Comparison of ENCODE assay signal across 8 mouse cellular contexts in genomic region chr3:108174672-108175531, GRCm38 (mm10). TPM values are rescaled to one million over a fixed set of nuclear protein-coding genes. Genes with fewer than 3 reads are reported as not detected.
A peak's percentile ranks its signal among the peaks of the same experiment; 100 is the strongest.
DNase-seq lines count a peak whose midpoint lies in the region; ATAC-seq lines count a peak whose summit lies in the region.

No protein-coding gene starts in this region.

- peak overlapping the region; percentile 45 for H3K4me2 ChIP-seq in forebrain, embryonic 16.5 days (ENCODE audit: low read length)
- H3K4me2 ChIP-seq in hindbrain, embryonic 12.5 days (replicated peaks) = peak overlapping the region; percentile 32
- peak overlapping the region; percentile 43 for H3K4me2 ChIP-seq in neural tube, embryonic 15.5 days

- peaks cover 18% of the 10 kb centered on the region for H3K4me1 ChIP-seq in forebrain, embryonic 16.5 days (replicated peaks; ENCODE audit: control insufficient read depth, insufficient read depth, low read length)
- H3K4me1 ChIP-seq in hindbrain, embryonic 12.5 days = peaks cover 12% of the 10 kb centered on the region
- peaks cover 28% of the 10 kb centered on the region for H3K4me1 ChIP-seq in neural tube, embryonic 15.5 days

- H3K36me3 ChIP-seq in forebrain, embryonic 16.5 days (ENCODE audit: control insufficient read depth, insufficient read depth) = no peaks in the 10 kb centered on the region
- H3K36me3 ChIP-seq in hindbrain, embryonic 12.5 days = no peaks in the 10 kb centered on the region
- H3K36me3 ChIP-seq in neural tube, embryonic 15.5 days = no peaks in the 10 kb centered on the region

- H3K9me3 ChIP-seq in forebrain, embryonic 16.5 days (ENCODE audit: control insufficient read depth, low read length) = no peaks in the 10 kb centered on the region
- H3K9me3 ChIP-seq in hindbrain, embryonic 12.5 days (replicated peaks) = no peaks in the 10 kb centered on the region
- no peaks in the 10 kb centered on the region for H3K9me3 ChIP-seq in neural tube, embryonic 15.5 days (replicated peaks)

- peak; percentile 60 for DNase-seq in Muller cell, postnatal 12 days (ENCODE audit: inconsistent ontology term)
- peak; percentile 70 for DNase-seq in adrenal gland, postnatal 14 days
- peak; percentile 67 for DNase-seq in left cerebral cortex, adult 11 months (ENCODE audit: low spot score)
- DNase-seq in c-Kit-positive CD71-positive TER-119-positive erythroid progenitor cells, embryonic 14.5 days (ENCODE audit: low spot score) = no peak
- DNase-seq in testis, postnatal 14 days (ENCODE audit: low spot score) = no peak

- peak overlapping the region; percentile 59 for H3K9ac ChIP-seq in forebrain, embryonic 16.5 days (replicated peaks; ENCODE audit: low read depth, low read length)
- H3K9ac ChIP-seq in hindbrain, embryonic 12.5 days = no peak overlapping the region; the same call in 1 of the 2 replicates
- no peak overlapping the region for H3K9ac ChIP-seq in neural tube, embryonic 15.5 days (replicated peaks)

- 6% methylated on average over 13 of the region's 14 CpGs for WGBS in forebrain, embryonic 16.5 days
- 28% methylated on average over 14 of the region's 14 CpGs for WGBS in hindbrain, embryonic 12.5 days
- WGBS in neural tube, embryonic 15.5 days = 13% methylated on average over 14 of the region's 14 CpGs

- no peaks in the 10 kb centered on the region for H3K27me3 ChIP-seq in forebrain, embryonic 16.5 days (replicated peaks; ENCODE audit: control insufficient read depth, insufficient read depth, low read length)
- H3K27me3 ChIP-seq in hindbrain, embryonic 12.5 days = no peaks in the 10 kb centered on the region
- no peaks in the 10 kb centered on the region for H3K27me3 ChIP-seq in neural tube, embryonic 15.5 days (replicated peaks)

- peak overlapping the region; percentile 7 for H3K4me3 ChIP-seq in forebrain, embryonic 16.5 days (replicated peaks; ENCODE audit: low read length)
- H3K4me3 ChIP-seq in hindbrain, embryonic 12.5 days = no peak overlapping the region
- no peak overlapping the region for H3K4me3 ChIP-seq in neural tube, embryonic 15.5 days (replicated peaks)

- H3K27ac ChIP-seq in forebrain, embryonic 16.5 days (ENCODE audit: low read length) = peak overlapping the region; percentile 92
- H3K27ac ChIP-seq in hindbrain, embryonic 12.5 days = peak overlapping the region; percentile 86
- H3K27ac ChIP-seq in neural tube, embryonic 15.5 days (replicated peaks) = peak overlapping the region; percentile 82

- ATAC-seq in forebrain, embryonic 16.5 days = peak; percentile 97
- peak; percentile 82 for ATAC-seq in hindbrain, embryonic 12.5 days (ENCODE audit: low FRiP score)
- ATAC-seq in neural tube, embryonic 15.5 days (ENCODE audit: low FRiP score) = peak; percentile 93

RNA-seq across cellular contexts. Expression of gene Amigo1, which starts 11.2 kb away (rescaled TPM):
- total RNA-seq in adrenal gland, postnatal 14 days (2021) = 19.3 and 19.5 TPM in 2 replicates
- polyA plus RNA-seq in forebrain, embryonic 16.5 days (2015; fragmentation: Nextera tagmentation; extraction: Ambion mirVana) = 10.1 and 12.0 TPM in 2 replicates
- 10.7 and 13.1 TPM in 2 replicates for polyA plus RNA-seq in hindbrain, embryonic 12.5 days (2016; fragmentation: Nextera tagmentation; extraction: Ambion mirVana)
- polyA plus RNA-seq in neural tube, embryonic 15.5 days (2015; fragmentation: Nextera tagmentation; extraction: Ambion mirVana) = 10.2 and 14.4 TPM in 2 replicates

RNA-seq across cellular contexts. Expression of gene Gpr61, which starts 20.2 kb away (rescaled TPM):
- 0.23 TPM in 1 of 2 replicates, not detected in the other for total RNA-seq in adrenal gland, postnatal 14 days (2021)
- 2.4 and 4.3 TPM in 2 replicates for polyA plus RNA-seq in forebrain, embryonic 16.5 days (2015; fragmentation: Nextera tagmentation; extraction: Ambion mirVana)
- polyA plus RNA-seq in hindbrain, embryonic 12.5 days (2016; fragmentation: Nextera tagmentation; extraction: Ambion mirVana) = 0.72 and 1.2 TPM in 2 replicates
- 6.1 and 7.7 TPM in 2 replicates for polyA plus RNA-seq in neural tube, embryonic 15.5 days (2015; fragmentation: Nextera tagmentation; extraction: Ambion mirVana)

RNA-seq across cellular contexts. Expression of gene Cyb561d1, which starts 26.1 kb away (rescaled TPM):
- total RNA-seq in adrenal gland, postnatal 14 days (2021) = 5.7 and 9.6 TPM in 2 replicates
- polyA plus RNA-seq in forebrain, embryonic 16.5 days (2015; fragmentation: Nextera tagmentation; extraction: Ambion mirVana) = 4.1 and 5.7 TPM in 2 replicates
- polyA plus RNA-seq in hindbrain, embryonic 12.5 days (2016; fragmentation: Nextera tagmentation; extraction: Ambion mirVana) = 5.0 and 5.6 TPM in 2 replicates
- 3.1 TPM in 2 replicates for polyA plus RNA-seq in neural tube, embryonic 15.5 days (2015; fragmentation: Nextera tagmentation; extraction: Ambion mirVana)

RNA-seq across cellular contexts. Expression of gene Gnai3, which starts 29.0 kb away (rescaled TPM):
- 134 and 140 TPM in 2 replicates for total RNA-seq in adrenal gland, postnatal 14 days (2021)
- 155 and 191 TPM in 2 replicates for polyA plus RNA-seq in forebrain, embryonic 16.5 days (2015; fragmentation: Nextera tagmentation; extraction: Ambion mirVana)
- polyA plus RNA-seq in hindbrain, embryonic 12.5 days (2016; fragmentation: Nextera tagmentation; extraction: Ambion mirVana) = 193 and 201 TPM in 2 replicates
- 103 and 121 TPM in 2 replicates for polyA plus RNA-seq in neural tube, embryonic 15.5 days (2015; fragmentation: Nextera tagmentation; extraction: Ambion mirVana)

RNA-seq across cellular contexts. Expression of gene Atxn7l2, which starts 35.8 kb away (rescaled TPM):
- total RNA-seq in adrenal gland, postnatal 14 days (2021) = 8.1 and 10.2 TPM in 2 replicates
- 30.7 and 33.8 TPM in 2 replicates for polyA plus RNA-seq in forebrain, embryonic 16.5 days (2015; fragmentation: Nextera tagmentation; extraction: Ambion mirVana)
- polyA plus RNA-seq in hindbrain, embryonic 12.5 days (2016; fragmentation: Nextera tagmentation; extraction: Ambion mirVana) = 27.6 and 29.6 TPM in 2 replicates
- polyA plus RNA-seq in neural tube, embryonic 15.5 days (2015; fragmentation: Nextera tagmentation; extraction: Ambion mirVana) = 18.4 and 21.2 TPM in 2 replicates

Comparison
In these comparisons a context has a peak if more than half of its experiments do, and no peak if none do; other contexts are left out.
1. DNase-seq: peak in Muller cell, postnatal 12 days (single experiment), adrenal gland, postnatal 14 days (single experiment) and left cerebral cortex, adult 11 months (single experiment); none in c-Kit-positive CD71-positive TER-119-positive erythroid progenitor cells, embryonic 14.5 days (single experiment) and testis, postnatal 14 days (single experiment).
2. Peak in every context shown above with its lines, with median percentiles within 50 percentile points of each other: ATAC-seq, H3K27ac ChIP-seq and H3K4me2 ChIP-seq.